Mouse (Mus musculus) liver, adult 2 months (tissue): ENCODE data around the gene Dnmt3b. TPM values are rescaled to one million over a fixed set of nuclear protein-coding genes. Genes with fewer than 3 reads are reported as not detected.
A peak's percentile ranks its signal among the peaks of the same experiment; 100 is the strongest.
"Not testable (repeated sequence)": the region's sequence is repeated elsewhere in the genome, so short reads cannot be mapped to it uniquely, and the experiment has no call there.

Experiments used
- DNase-seq: peaks from one replicate; pipeline ENCODE4 v3.0.0-alpha.2; 2011; ENCODE audit warnings: low read depth, low spot score; ENCODE audit errors: extremely low read depth
- H3K27ac ChIP-seq: fragments of 200-500 bp; replicated peaks from 2 replicates; pipeline ENCODE4 v1.5.1; 2012; ENCODE audit warnings: low read depth, mild to moderate bottlenecking, control low read depth, inconsistent platforms, low read length; ENCODE audit not compliant: insufficient read depth
- H3K27me3 ChIP-seq: fragments of 200-500 bp; 2 replicates; pipeline ENCODE4 v1.6.1; 2012; ENCODE audit warnings: mild to moderate bottlenecking, moderate library complexity, low read length, inconsistent platforms; ENCODE audit not compliant: control insufficient read depth, insufficient read depth
- H3K36me3 ChIP-seq: fragments of 200-500 bp; 2 replicates; pipeline ENCODE4 v1.6.1; 2012; ENCODE audit warnings: low read length, inconsistent platforms; ENCODE audit not compliant: control insufficient read depth, insufficient read depth
- H3K4me1 ChIP-seq: fragments of 200-500 bp; 2 replicates; pipeline ENCODE4 v1.6.1; 2011; ENCODE audit warnings: low read length; ENCODE audit not compliant: control insufficient read depth, insufficient read depth
- H3K4me3 ChIP-seq: fragments of 200-500 bp; 2 replicates; pipeline ENCODE4 v1.5.1; 2011; ENCODE audit warnings: low read depth, mild to moderate bottlenecking, control low read depth, low read length, moderate library complexity; ENCODE audit not compliant: insufficient read depth
- H3K79me2 ChIP-seq: fragments of 200-500 bp; 2 replicates; pipeline ENCODE4 v1.6.1; 2012; ENCODE audit warnings: inconsistent platforms, mild to moderate bottlenecking, low read length, moderate library complexity; ENCODE audit not compliant: control insufficient read depth, insufficient read depth
- H3K9ac ChIP-seq: fragments of 200-500 bp; 2 replicates; pipeline ENCODE4 v1.6.1; 2012; ENCODE audit warnings: low read depth, mild to moderate bottlenecking, control low read depth, inconsistent platforms, low read length
- CTCF ChIP-seq: fragments of 200-500 bp; IDR thresholded peaks from 2 replicates; pipeline ENCODE4 v1.5.1; 2011; ENCODE audit warnings: low read depth, low read length, control low read depth
- POLR2A ChIP-seq: fragments of 200-500 bp; IDR thresholded peaks from 2 replicates; pipeline ENCODE4 v1.6.1; 2011; ENCODE audit warnings: low read length, control low read depth; ENCODE audit not compliant: insufficient read depth; ENCODE audit errors: extremely low read depth
- WGBS: fragments of 180-500 bp; shearing (Covaris S2); methylation state at CpG from one replicate; pipeline ENCODE4 v1.1.7; 2018; 5-methylcytosine and 5-hydroxymethylcytosine counted together
- polyA plus RNA-seq: library from polyadenylated mRNA; depleted of rRNA; stranded (reverse); fragments of >200 nt; gene quantifications from 2 replicates; pipeline ENCODE4 v1.2.3, GENCODE M21; 2012
- total RNA-seq: library from RNA; depleted of rRNA; stranded (reverse); fragments of >200 nt; gene quantifications from 2 replicates; pipeline ENCODE4 v1.2.3, GENCODE M21; 2014

Dnmt3b gene
- total and polyA plus RNA-seq, 2 experiments = 0.65 to 3.4 TPM

- WGBS = 66% methylated on average over 6 of the region's 6 CpGs
- Histone ChIP-seq H3K27me3 (no peaks in the 10 kb centered on the region), H3K4me3 (no peak overlapping the region), H3K27ac (no peak overlapping the region), H3K79me2 (no peaks in the 10 kb centered on the region), H3K36me3 (no peaks in the 10 kb centered on the region), H3K4me1 (no peaks in the 10 kb centered on the region), H3K9ac (no peak overlapping the region)
- DNase-seq = no peak
- TF ChIP-seq POLR2A (no peak), CTCF (no peak)
These were observed 6.3 kb upstream of the Dnmt3b start for GRCm38 (mm10) chr2:153642999-153643398.

GRCm38 (mm10) chr2:153648773-153649297, 415 bp upstream of the Dnmt3b start:
- H3K4me3 ChIP-seq = peak overlapping the region; percentile 99
- H3K79me2 ChIP-seq = peaks cover 9% of the 10 kb centered on the region
- peak overlapping the region; percentile 99; the same call in 1 of the 2 replicates for H3K9ac ChIP-seq
- no peaks in the 10 kb centered on the region for H3K36me3 ChIP-seq
- WGBS = 47% methylated on average over 14 of the region's 14 CpGs
- TF ChIP-seq POLR2A (no peak), CTCF (no peak)
- H3K27ac ChIP-seq = no peak overlapping the region
- no peak for DNase-seq
- H3K27me3 ChIP-seq = no peaks in the 10 kb centered on the region
- peaks cover 5% of the 10 kb centered on the region for H3K4me1 ChIP-seq

- 13% methylated on average over 28 of the region's 28 CpGs for WGBS
- TF ChIP-seq CTCF (no peak), POLR2A (no peak)
- no peaks in the 10 kb centered on the region for H3K27me3 ChIP-seq
- H3K27ac ChIP-seq = no peak overlapping the region
- H3K79me2 ChIP-seq = peaks cover 9% of the 10 kb centered on the region
- peak overlapping the region; percentile 99 for H3K4me3 ChIP-seq
- no peaks in the 10 kb centered on the region for H3K36me3 ChIP-seq
- peak overlapping the region; percentile 99 for H3K9ac ChIP-seq
- DNase-seq = no peak
- peaks cover 5% of the 10 kb centered on the region for H3K4me1 ChIP-seq
These were observed 901 bp downstream of the Dnmt3b start for GRCm38 (mm10) chr2:153650014-153650687.

- H3K36me3 ChIP-seq = no peaks in the 10 kb centered on the region
- 89% methylated on average over 3 of the region's 3 CpGs for WGBS
These were observed 2.4 kb downstream of the Dnmt3b start for GRCm38 (mm10) chr2:153651681-153652080.

GRCm38 (mm10) chr2:153657659-153658058, 8.4 kb downstream of the Dnmt3b start:
- H3K36me3 ChIP-seq, H3K27ac ChIP-seq, H3K4me3 ChIP-seq, H3K27me3 ChIP-seq, DNase-seq, H3K9ac ChIP-seq, H3K79me2 ChIP-seq: not testable (repeated sequence)
- H3K4me1 ChIP-seq = peaks cover 26% of the 10 kb centered on the region
- WGBS = 21% methylated on average over 8 of the region's 8 CpGs

More at GRCm38 (mm10) chr2:153651681-153652080, 2.4 kb downstream of the Dnmt3b start:
- TF ChIP-seq POLR2A (no peak), CTCF (no peak)
- Histone ChIP-seq H3K27ac (no peak overlapping the region), H3K27me3 (no peaks in the 10 kb centered on the region), H3K9ac (no peak overlapping the region), H3K79me2 (peaks cover 9% of the 10 kb centered on the region), H3K4me1 (peaks cover 13% of the 10 kb centered on the region), H3K4me3 (no peak overlapping the region)
- no peak for DNase-seq

GRCm38 (mm10) chr2:153660616-153661015, 11.4 kb downstream of the Dnmt3b start:
- WGBS = 32% methylated on average over 3 of the region's 3 CpGs
- no peak overlapping the region for H3K27ac ChIP-seq
- peaks cover 26% of the 10 kb centered on the region for H3K4me1 ChIP-seq
- H3K36me3 ChIP-seq = peaks cover 4% of the 10 kb centered on the region; the same call in 1 of the 2 replicates
- no peak for TF ChIP-seq CTCF
- no peak for TF ChIP-seq POLR2A
- peak; percentile 64 for DNase-seq
- no peaks in the 10 kb centered on the region for H3K79me2 ChIP-seq
- H3K27me3 ChIP-seq = no peaks in the 10 kb centered on the region
- H3K4me3 ChIP-seq = no peak overlapping the region
- no peak overlapping the region for H3K9ac ChIP-seq
